Mouse (Mus musculus) myocyte (in vitro differentiated cells): Measurements from ENCODE around the gene Usp48. TPM values are rescaled to one million over a fixed set of nuclear protein-coding genes. Genes with fewer than 3 reads are reported as not detected.

Experiments
- H3K27me3 ChIP-seq: one replicate; pipeline ENCODE4 v1.6.1; 2011; ENCODE audit not compliant: control insufficient read depth, insufficient read depth, insufficient read length
- H3K36me3 ChIP-seq: one replicate; pipeline ENCODE4 v1.6.1; 2011; ENCODE audit not compliant: control insufficient read depth, insufficient read depth
- H3K4me2 ChIP-seq: one replicate; pipeline ENCODE4 v1.6.1; 2011; ENCODE audit warnings: low read depth, control low read depth
- H3K4me3 ChIP-seq: one replicate; pipeline ENCODE4 v1.5.1; 2011; ENCODE audit warnings: mild to moderate bottlenecking, control low read depth, moderate library complexity
- H3K79me2 ChIP-seq: one replicate; pipeline ENCODE4 v1.6.1; 2011; ENCODE audit not compliant: control insufficient read depth, insufficient read depth
- H3ac ChIP-seq: one replicate; pipeline ENCODE4 v1.6.1; 2011; ENCODE audit not compliant: control insufficient read depth, insufficient read length
- CEBPB ChIP-seq: IDR thresholded peaks from 2 replicates; pipeline ENCODE4 v1.6.1; 2011; ENCODE audit warnings: mild to moderate bottlenecking, moderate library complexity; ENCODE audit not compliant: poor library complexity, insufficient read depth, severe bottlenecking
- E2F4 ChIP-seq: IDR thresholded peaks from one replicate; pipeline ENCODE4 v1.6.1; 2011; ENCODE audit warnings: mild to moderate bottlenecking, control low read depth, moderate library complexity; ENCODE audit not compliant: insufficient read depth
- MAX ChIP-seq: IDR thresholded peaks from one replicate; pipeline ENCODE4 v1.6.1; 2011; ENCODE audit warnings: low read depth, mild to moderate bottlenecking, control low read depth
- MYOD1 ChIP-seq, 3 experiments: IDR thresholded peaks; one replicate each; pipeline ENCODE4 v1.6.1; 2011; ENCODE audit warnings: control low read depth in 2 of 3, low read depth in 2 of 3, mild to moderate bottlenecking in 2 of 3, moderate library complexity in 1 of 3; ENCODE audit not compliant: insufficient read length in 2 of 3, control insufficient read depth in 1 of 3
- MYOG ChIP-seq, 3 experiments: IDR thresholded peaks; one replicate each; pipeline ENCODE4 v1.6.1; 2011; ENCODE audit warnings: control low read depth in 2 of 3, low read depth in 2 of 3, mild to moderate bottlenecking in 2 of 3; ENCODE audit not compliant: insufficient read length in 2 of 3, control insufficient read depth in 1 of 3, insufficient read depth in 1 of 3
- POLR2A ChIP-seq: IDR thresholded peaks from one replicate; pipeline ENCODE4 v1.6.1; 2011; ENCODE audit warnings: low read depth, mild to moderate bottlenecking, control low read depth, moderate library complexity; ENCODE audit not compliant: insufficient read length
- POLR2AphosphoS2 ChIP-seq: IDR thresholded peaks from one replicate; pipeline ENCODE4 v1.6.1; 2011; ENCODE audit warnings: low read depth, control low read depth; ENCODE audit not compliant: insufficient read length
- REST ChIP-seq: IDR thresholded peaks from one replicate; pipeline ENCODE4 v1.6.1; 2011; ENCODE audit warnings: mild to moderate bottlenecking, control low read depth, moderate library complexity; ENCODE audit not compliant: insufficient read depth, insufficient read length
- SRF ChIP-seq: IDR thresholded peaks from one replicate; pipeline ENCODE4 v1.6.1; 2011; ENCODE audit warnings: low read depth; ENCODE audit not compliant: control insufficient read depth, insufficient read length
- TCF12 ChIP-seq: IDR thresholded peaks from one replicate; pipeline ENCODE4 v1.6.1; 2011; ENCODE audit warnings: mild to moderate bottlenecking, control low read depth; ENCODE audit not compliant: poor library complexity, insufficient read depth, severe bottlenecking
- TCF3 ChIP-seq: IDR thresholded peaks from one replicate; pipeline ENCODE4 v1.6.1; 2011; ENCODE audit warnings: low read depth, control low read depth; ENCODE audit not compliant: insufficient read length
- USF1 ChIP-seq: IDR thresholded peaks from one replicate; pipeline ENCODE4 v1.6.1; 2011; ENCODE audit warnings: low read depth, mild to moderate bottlenecking, control low read depth, moderate library complexity
- polyA plus RNA-seq: library from polyadenylated mRNA; unstranded; fragments of >200 nt; fragmentation: generic; extraction: Trizol; gene quantifications from one replicate; pipeline ENCODE4 v1.2.1, GENCODE M21; 2012; ENCODE audit warnings: missing spikeins

The Usp48 gene
- polyA plus RNA-seq, result 14.2 TPM

GRCm38 (mm10) chr4:137593601-137594495 is at the start of gene Usp48:
TSS of gene Usp48 (plus strand) at chr4:137593755.
- Histone ChIP-seq H3K36me3 (no peaks in the 10 kb centered on the region), H3K27me3 (no peaks in the 10 kb centered on the region), H3K4me2 (peak within 1 kb of the TSS; percentile 100), H3ac (peak within 1 kb of the TSS; percentile 99), H3K4me3 (peak within 1 kb of the TSS; percentile 85), H3K79me2 (peaks cover 39% of the 10 kb centered on the region)
- peak; percentile 80 for TF ChIP-seq POLR2A
- TF ChIP-seq MYOG (IDR thresholded peaks at IDR 0.05; ENCODE audit: control insufficient read depth in 1 of 3, insufficient read depth in 1 of 3, insufficient read length in 2 of 3, low read depth in 2 of 3), result peak in 1 of 3 experiments; percentile 1
- no peak for TF ChIP-seq REST
- TF ChIP-seq POLR2AphosphoS2, result peak; percentile 66
- TF ChIP-seq E2F4, result no peak

- H3ac ChIP-seq, result no peak overlapping the region
- TF ChIP-seq POLR2A (no peak), E2F4 (no peak), TCF3 (no peak), CEBPB (no peak), MAX (no peak), USF1 (no peak), POLR2AphosphoS2 (no peak), TCF12 (no peak), MYOG (IDR thresholded peaks at IDR 0.05; ENCODE audit: control insufficient read depth in 1 of 3, insufficient read depth in 1 of 3, insufficient read length in 2 of 3, low read depth in 2 of 3) (no peak), SRF (no peak), MYOD1 (IDR thresholded peaks at IDR 0.05; ENCODE audit: control insufficient read depth in 1 of 3, insufficient read length in 2 of 3, low read depth in 2 of 3) (no peak), REST (no peak)
Measured at GRCm38 (mm10) chr4:137545568-137545967, 48.0 kb upstream of the Usp48 start.

DNA sequence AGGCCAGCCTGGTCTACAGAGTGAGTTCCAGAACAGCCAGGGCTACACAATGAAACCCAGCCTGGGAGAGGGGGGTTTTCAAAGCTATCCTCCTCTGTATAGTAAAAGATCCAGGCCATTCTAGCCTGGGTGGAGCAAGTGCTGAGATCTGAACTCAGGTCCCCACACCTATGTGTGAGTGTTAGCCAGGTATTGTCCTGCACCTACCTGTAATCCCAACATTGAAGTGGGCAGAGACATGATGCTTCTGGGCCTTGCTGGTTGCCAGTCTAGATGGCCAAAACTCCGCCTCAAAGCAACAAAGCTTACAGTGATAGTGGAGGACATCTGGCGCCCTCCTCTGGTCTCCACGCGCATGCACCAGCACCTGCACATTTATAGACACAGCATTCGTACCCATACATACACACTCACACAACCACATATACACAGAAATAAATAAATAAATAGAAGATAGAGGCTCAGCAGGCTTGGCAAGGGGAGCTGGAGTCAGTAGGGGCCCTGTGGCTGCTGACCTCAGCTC is 47.5 kb upstream of the Usp48 start:
- no peak overlapping the region for H3ac ChIP-seq
- TF ChIP-seq CEBPB (no peak), TCF12 (no peak), MYOD1 (IDR thresholded peaks at IDR 0.05; ENCODE audit: control insufficient read depth in 1 of 3, insufficient read length in 2 of 3, low read depth in 2 of 3) (no peak), SRF (no peak), USF1 (no peak), REST (no peak), POLR2A (no peak), E2F4 (no peak), MYOG (IDR thresholded peaks at IDR 0.05; ENCODE audit: control insufficient read depth in 1 of 3, insufficient read depth in 1 of 3, insufficient read length in 2 of 3, low read depth in 2 of 3) (no peak), POLR2AphosphoS2 (no peak), TCF3 (no peak), MAX (no peak)
- no peaks in the 10 kb centered on the region for H3K27me3 ChIP-seq
- no peak overlapping the region for H3K4me3 ChIP-seq
- peaks cover 63% of the 10 kb centered on the region for H3K36me3 ChIP-seq
- no peaks in the 10 kb centered on the region for H3K79me2 ChIP-seq
- no peak overlapping the region for H3K4me2 ChIP-seq

More at GRCm38 (mm10) chr4:137545568-137545967, 48.0 kb upstream of the Usp48 start:
- no peak overlapping the region for H3K4me2 ChIP-seq
- no peaks in the 10 kb centered on the region for H3K79me2 ChIP-seq
- no peak overlapping the region for H3K4me3 ChIP-seq
- H3K27me3 ChIP-seq, result no peaks in the 10 kb centered on the region
- H3K36me3 ChIP-seq, result peaks cover 68% of the 10 kb centered on the region

- TF ChIP-seq USF1 (no peak), REST (no peak), TCF12 (no peak), E2F4 (no peak), MYOD1 (IDR thresholded peaks at IDR 0.05; ENCODE audit: control insufficient read depth in 1 of 3, insufficient read length in 2 of 3, low read depth in 2 of 3) (no peak), MAX (no peak), SRF (no peak), POLR2A (no peak), CEBPB (no peak), TCF3 (no peak), MYOG (IDR thresholded peaks at IDR 0.05; ENCODE audit: control insufficient read depth in 1 of 3, insufficient read depth in 1 of 3, insufficient read length in 2 of 3, low read depth in 2 of 3) (no peak), POLR2AphosphoS2 (no peak)
- H3K36me3 ChIP-seq, result peaks cover 46% of the 10 kb centered on the region
- no peak overlapping the region for H3K4me3 ChIP-seq
- no peaks in the 10 kb centered on the region for H3K27me3 ChIP-seq
- no peaks in the 10 kb centered on the region for H3K79me2 ChIP-seq
- H3ac ChIP-seq, result no peak overlapping the region
- no peak overlapping the region for H3K4me2 ChIP-seq
Measured at GRCm38 (mm10) chr4:137553466-137553865, 40.1 kb upstream of the Usp48 start.
